Mouse (Mus musculus) stomach, postnatal 0 days (tissue): ENCODE measurements at regions not wholly inside any gene's neighbourhood (a gene's known extent, or its start where the extent isn't known, plus 50 kb on each side); places are given as distances from the start of the nearest gene placed in this dataset.

Experiments
- ATAC-seq: fragments of 200-750 bp; cut with Nextera tagmentation; 2 replicates; pipeline ENCODE4 v1.8.0; 2017; ENCODE audit not compliant: low FRiP score, low TSS enrichment
- DNase-seq: peaks from one replicate; pipeline ENCODE4 v3.0.0-alpha.2; 2016; ENCODE audit warnings: low spot score
- H3K27ac ChIP-seq: fragments of 300-500 bp; sonication (generic); replicated peaks from 2 replicates; pipeline ENCODE4 v1.5.1; 2014; ENCODE audit warnings: mild to moderate bottlenecking, control low read depth
- H3K27me3 ChIP-seq: fragments of 300-500 bp; sonication (generic); 2 replicates; pipeline ENCODE4 v1.6.1; 2014; ENCODE audit warnings: low read length; ENCODE audit not compliant: control insufficient read depth, insufficient read depth
- H3K36me3 ChIP-seq: fragments of 300-500 bp; sonication (generic); 2 replicates; pipeline ENCODE4 v1.6.1; 2014; ENCODE audit warnings: low read length, mixed read lengths; ENCODE audit not compliant: control insufficient read depth, insufficient read depth
- H3K4me1 ChIP-seq: fragments of 300-500 bp; sonication (generic); replicated peaks from 2 replicates; pipeline ENCODE4 v1.6.1; 2014; ENCODE audit warnings: antibody characterized with exemption; ENCODE audit not compliant: control insufficient read depth, insufficient read depth
- H3K4me2 ChIP-seq: fragments of 300-500 bp; sonication (generic); replicated peaks from 2 replicates; pipeline ENCODE4 v1.6.1; 2014; ENCODE audit warnings: low read depth, mild to moderate bottlenecking, control low read depth, moderate library complexity
- H3K4me3 ChIP-seq: fragments of 300-500 bp; sonication (generic); 2 replicates; pipeline ENCODE4 v1.5.1; 2014; ENCODE audit warnings: low read depth, low read length, control low read depth
- H3K9ac ChIP-seq: fragments of 300-500 bp; sonication (generic); 2 replicates; pipeline ENCODE4 v1.6.1; 2014; ENCODE audit warnings: mild to moderate bottlenecking, low read length, control low read depth, mixed read lengths
- H3K9me3 ChIP-seq: fragments of 300-500 bp; sonication (generic); 2 replicates; pipeline ENCODE4 v1.6.1; 2016; ENCODE audit warnings: low read length; ENCODE audit not compliant: control insufficient read depth
- CTCF ChIP-seq: IDR thresholded peaks from 2 replicates; pipeline ENCODE4 v1.5.1; 2016; ENCODE audit warnings: antibody characterized with exemption, low read depth, mild to moderate bottlenecking, moderate library complexity
- EP300 ChIP-seq: optimal IDR thresholded peaks from 2 replicates; pipeline ENCODE3; 2016; ENCODE audit warnings: antibody characterized with exemption
- WGBS: fragments of 180-500 bp; shearing (Covaris S2); extraction: QIAGEN DNeasy Blood & Tissue Kit; methylation state at CpG from one replicate; pipeline ENCODE4 v1.1.7; 2014; 5-methylcytosine and 5-hydroxymethylcytosine counted together

DNA sequence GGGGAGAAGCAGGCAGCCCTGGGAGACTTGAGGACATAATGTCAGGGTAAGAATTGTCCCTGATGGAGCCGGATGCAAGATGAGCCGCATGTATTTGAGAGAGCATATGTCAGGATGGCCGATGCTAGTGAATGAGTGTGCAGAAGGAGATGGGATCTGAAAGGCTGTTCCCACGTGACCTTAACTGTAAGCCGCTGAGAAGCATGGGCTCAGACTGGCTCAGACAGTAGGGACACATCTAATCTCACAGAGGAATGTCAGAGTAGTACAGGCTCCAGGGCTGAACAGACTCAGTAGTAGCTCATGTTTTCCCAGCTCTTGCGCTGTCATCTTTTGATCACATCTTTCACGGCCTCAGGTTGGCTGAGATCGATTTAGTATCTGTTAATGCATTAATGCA is 145.4 kb downstream of the Rsl24d1 start:
- ATAC-seq: no peak
- no peak for TF ChIP-seq EP300
- no peak for TF ChIP-seq CTCF
- WGBS: 90% methylated on average over 8 of the region's 8 CpGs

DNA sequence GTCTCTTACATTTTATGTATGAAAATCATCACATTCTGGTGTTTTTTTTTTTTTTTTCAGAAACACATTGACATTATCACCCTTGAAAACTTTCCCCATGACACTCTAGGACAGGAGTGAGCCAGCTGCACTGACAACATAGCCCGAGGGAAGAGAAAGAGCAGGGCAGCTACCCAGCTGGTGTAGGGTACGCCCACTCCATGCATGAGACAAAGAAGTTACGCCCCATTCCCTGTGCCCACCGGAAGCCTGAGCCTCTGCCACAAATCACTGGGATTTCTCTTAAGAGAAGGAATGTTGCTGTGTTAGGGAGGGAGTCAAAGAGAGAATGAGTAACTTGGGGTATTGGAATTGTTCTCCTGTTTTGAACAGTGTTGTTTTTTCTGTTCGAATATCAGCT is 149.5 kb downstream of the Rsl24d1 start:
- no peak overlapping the region for H3K9ac ChIP-seq
- no peak overlapping the region for H3K4me2 ChIP-seq
- H3K4me1 ChIP-seq: no peaks in the 10 kb centered on the region
- ATAC-seq: no peak
- TF ChIP-seq CTCF (no peak), EP300 (no peak)
- WGBS: 63% methylated on average over 5 of the region's 5 CpGs
- H3K9me3 ChIP-seq: no peaks in the 10 kb centered on the region
- no peak overlapping the region for H3K27ac ChIP-seq
- no peak overlapping the region for H3K4me3 ChIP-seq
- no peaks in the 10 kb centered on the region for H3K27me3 ChIP-seq
- DNase-seq: no peak
- H3K36me3 ChIP-seq: no peaks in the 10 kb centered on the region

More for the DNA sequence above, 145.4 kb downstream of the Rsl24d1 start:
- no peak overlapping the region for H3K4me3 ChIP-seq
- no peaks in the 10 kb centered on the region for H3K9me3 ChIP-seq
- DNase-seq: no peak
- H3K4me2 ChIP-seq: no peak overlapping the region
- H3K36me3 ChIP-seq: no peaks in the 10 kb centered on the region
- H3K4me1 ChIP-seq: no peaks in the 10 kb centered on the region
- H3K27me3 ChIP-seq: no peaks in the 10 kb centered on the region
- no peak overlapping the region for H3K27ac ChIP-seq
- H3K9ac ChIP-seq: no peak overlapping the region

GRCm38 (mm10) chr9:73270249-73270648 is 157.0 kb downstream of the Rsl24d1 start:
- Histone ChIP-seq H3K27ac (no peak overlapping the region), H3K36me3 (no peaks in the 10 kb centered on the region), H3K4me2 (no peak overlapping the region), H3K27me3 (no peaks in the 10 kb centered on the region), H3K4me1 (no peaks in the 10 kb centered on the region), H3K9me3 (no peaks in the 10 kb centered on the region), H3K4me3 (no peak overlapping the region), H3K9ac (no peak overlapping the region)
- DNase-seq: no peak
- 78% methylated on average over 5 of the region's 5 CpGs for WGBS
- TF ChIP-seq EP300: no peak
- TF ChIP-seq CTCF: no peak
- no peak for ATAC-seq

DNA sequence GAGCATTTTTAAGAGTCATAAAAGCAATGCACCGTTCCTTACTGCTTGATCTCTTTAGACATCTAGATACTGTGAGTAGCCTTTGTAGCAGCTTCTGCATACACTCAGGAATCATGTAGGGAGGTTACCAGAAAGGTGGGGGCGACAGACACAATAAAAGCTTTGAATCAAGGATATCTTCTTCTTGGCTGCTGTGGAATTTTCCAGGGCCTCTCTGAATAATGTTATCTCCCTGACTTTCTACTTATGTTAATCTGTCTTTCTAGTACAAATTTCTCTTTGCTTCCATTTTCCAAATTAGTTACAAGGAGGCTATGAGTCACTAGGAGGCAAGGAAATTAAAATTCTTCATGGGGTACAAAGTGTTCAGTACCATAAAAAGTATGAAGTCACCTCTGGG is 159.4 kb downstream of the Rsl24d1 start:
- H3K4me2 ChIP-seq: no peak overlapping the region
- TF ChIP-seq CTCF: no peak
- no peak for TF ChIP-seq EP300
- H3K27ac ChIP-seq: no peak overlapping the region
- ATAC-seq: no peak
- H3K4me1 ChIP-seq: no peaks in the 10 kb centered on the region
- no peak overlapping the region for H3K9ac ChIP-seq
- 69% methylated on average over 2 of the region's 2 CpGs for WGBS
- no peak for DNase-seq
- no peaks in the 10 kb centered on the region for H3K36me3 ChIP-seq
- H3K4me3 ChIP-seq: no peak overlapping the region
- no peaks in the 10 kb centered on the region for H3K27me3 ChIP-seq
- no peaks in the 10 kb centered on the region for H3K9me3 ChIP-seq

DNA sequence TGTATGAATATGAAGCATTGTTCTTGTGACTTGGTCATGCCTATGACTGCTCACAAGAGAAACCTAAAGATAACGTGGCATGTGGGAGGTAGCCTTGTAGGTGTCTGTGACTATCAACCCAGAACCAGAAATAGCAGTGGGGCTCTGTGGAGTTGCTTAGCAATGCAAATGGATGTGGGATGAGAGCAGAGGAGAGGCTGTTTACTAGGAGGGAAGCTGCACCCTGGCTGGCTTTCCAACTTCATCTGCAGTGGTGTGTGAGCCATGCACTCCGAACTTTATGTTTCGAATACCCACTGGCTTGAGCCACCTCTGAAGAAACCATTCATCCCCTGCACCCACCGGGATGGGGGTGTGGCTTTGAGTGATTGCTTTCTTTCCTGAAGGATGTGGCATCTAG is 160.5 kb downstream of the Rsl24d1 start:
- H3K27ac ChIP-seq: no peak overlapping the region
- H3K9me3 ChIP-seq: no peaks in the 10 kb centered on the region
- no peaks in the 10 kb centered on the region for H3K4me1 ChIP-seq
- H3K27me3 ChIP-seq: no peaks in the 10 kb centered on the region
- TF ChIP-seq EP300 (no peak), CTCF (no peak)
- ATAC-seq (no peak), DNase-seq (no peak)
- H3K4me3 ChIP-seq: no peak overlapping the region
- no peaks in the 10 kb centered on the region for H3K36me3 ChIP-seq
- H3K9ac ChIP-seq: no peak overlapping the region
- H3K4me2 ChIP-seq: no peak overlapping the region
- WGBS: 77% methylated on average over 4 of the region's 4 CpGs

- DNase-seq (no peak), ATAC-seq (no peak)
- H3K9ac ChIP-seq: no peak overlapping the region
- no peaks in the 10 kb centered on the region for H3K9me3 ChIP-seq
- TF ChIP-seq CTCF: no peak
- no peak for TF ChIP-seq EP300
- no peaks in the 10 kb centered on the region for H3K36me3 ChIP-seq
- H3K4me1 ChIP-seq: no peaks in the 10 kb centered on the region
- no peak overlapping the region for H3K4me2 ChIP-seq
- no peak overlapping the region for H3K27ac ChIP-seq
- H3K27me3 ChIP-seq: no peaks in the 10 kb centered on the region
- WGBS: 70% methylated on average over 2 of the region's 2 CpGs
- no peak overlapping the region for H3K4me3 ChIP-seq
Measured at GRCm38 (mm10) chr9:73275671-73276070, 162.4 kb downstream of the Rsl24d1 start.

- H3K27me3 ChIP-seq: no peaks in the 10 kb centered on the region
- 78% methylated on average over 6 of the region's 6 CpGs for WGBS
- no peak overlapping the region for H3K9ac ChIP-seq
- H3K4me3 ChIP-seq: no peak overlapping the region
- DNase-seq (no peak), ATAC-seq (no peak)
- H3K4me1 ChIP-seq: no peaks in the 10 kb centered on the region
- H3K4me2 ChIP-seq: no peak overlapping the region
- H3K36me3 ChIP-seq: no peaks in the 10 kb centered on the region
- H3K27ac ChIP-seq: no peak overlapping the region
- TF ChIP-seq EP300 (no peak), CTCF (no peak)
- no peaks in the 10 kb centered on the region for H3K9me3 ChIP-seq
Measured at GRCm38 (mm10) chr9:73295287-73295686, 182.1 kb downstream of the Rsl24d1 start.
